Mouse (Mus musculus): ENCODE data around the gene 4930524B15Rik. TPM values are rescaled to one million over a fixed set of nuclear protein-coding genes. Genes with fewer than 3 reads are reported as not detected.
"Not testable (repeated sequence)": the region's sequence is repeated elsewhere in the genome, so short reads cannot be mapped to it uniquely, and the experiment has no call there.

Gene 4930524B15Rik
- polyA plus RNA-seq, 1 experiment from 2014 or later: not detected

DNA sequence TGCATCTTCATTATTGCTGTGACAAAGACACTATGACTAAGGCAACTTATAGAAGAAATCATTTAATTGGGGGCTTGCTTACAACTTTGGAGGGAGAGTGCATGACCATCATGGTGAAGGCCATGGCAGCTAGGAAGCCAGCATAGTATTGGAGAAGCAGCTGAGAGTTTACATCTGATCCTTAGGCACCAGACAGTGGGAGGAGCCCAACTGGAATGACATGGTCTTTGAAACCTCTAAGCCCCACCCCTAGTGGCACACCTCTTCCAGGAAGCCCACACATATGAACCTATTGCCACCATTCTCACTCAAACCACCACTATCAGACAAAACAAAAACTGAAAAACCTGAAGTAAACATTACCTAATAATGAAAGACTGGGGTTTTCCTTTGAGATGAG is 5.3 kb upstream of the 4930524B15Rik start:
- no peaks in the 10 kb centered on the region for H3K4me1 ChIP-seq
- H3K36me3 ChIP-seq: no peaks in the 10 kb centered on the region
- no peak for ATAC-seq (ENCODE audit: borderline replicate concordance, extremely low read depth, low FRiP score, low TSS enrichment)
- H3K9ac ChIP-seq: no peak overlapping the region
- H3K9me3 ChIP-seq: no peaks in the 10 kb centered on the region
- H3K4me2 ChIP-seq: no peak overlapping the region
- no peaks in the 10 kb centered on the region for H3K27me3 ChIP-seq
- no peak overlapping the region for H3K4me3 ChIP-seq
- no peak overlapping the region for H3K27ac ChIP-seq

DNA sequence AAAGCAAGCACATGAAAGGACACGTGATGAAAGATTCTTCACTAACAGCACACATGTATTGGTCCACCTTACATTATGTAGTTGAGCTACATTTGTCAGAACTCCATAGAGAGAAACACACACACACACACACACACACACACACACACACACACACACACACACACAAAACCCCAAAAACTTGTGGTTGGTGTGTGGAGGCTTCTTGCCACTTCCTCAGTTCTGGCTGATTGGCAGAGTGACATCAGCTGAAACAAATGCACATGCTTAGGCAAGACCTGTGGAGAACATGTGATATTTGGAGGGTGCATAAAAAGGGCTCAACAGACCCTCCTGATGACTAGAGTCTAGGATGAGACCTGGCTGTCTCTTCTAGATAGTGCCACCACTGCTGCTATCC is 1.4 kb upstream of the 4930524B15Rik start:
- no peaks in the 10 kb centered on the region for H3K36me3 ChIP-seq
- H3K27ac ChIP-seq: no peak overlapping the region
- H3K9ac ChIP-seq: no peak overlapping the region
- no peaks in the 10 kb centered on the region for H3K27me3 ChIP-seq
- H3K4me3 ChIP-seq: no peak overlapping the region
- no peaks in the 10 kb centered on the region for H3K4me1 ChIP-seq
- WGBS: 86% methylated on average over 1 of the region's 1 CpGs
- H3K9me3 ChIP-seq: no peaks in the 10 kb centered on the region
- H3K4me2 ChIP-seq: no peak overlapping the region
- no peak for ATAC-seq (ENCODE audit: borderline replicate concordance, extremely low read depth, low FRiP score, low TSS enrichment)

DNA sequence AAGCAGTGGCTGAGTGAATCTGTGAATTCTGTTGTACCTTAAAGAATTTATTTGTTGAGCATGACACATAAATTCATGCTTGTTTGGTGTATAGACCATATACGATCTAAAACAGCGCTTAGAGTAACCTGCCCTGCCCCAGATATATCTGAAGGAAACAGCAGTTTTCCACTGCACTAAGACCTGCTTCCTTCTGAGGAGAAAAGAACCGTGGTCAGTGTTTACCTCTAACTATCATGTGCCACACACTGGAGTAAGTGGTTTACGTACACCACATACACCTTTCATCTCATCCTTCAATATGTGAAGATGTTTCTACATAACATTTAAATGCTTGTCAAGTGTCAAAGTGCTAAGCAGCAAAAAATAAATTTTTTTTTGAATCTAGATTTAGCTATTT is 8.7 kb downstream of the 4930524B15Rik start:
- Histone ChIP-seq H3K4me2 (no peak overlapping the region), H3K27ac (no peak overlapping the region), H3K4me1 (no peaks in the 10 kb centered on the region), H3K9ac (no peak overlapping the region), H3K4me3 (no peak overlapping the region), H3K9me3 (no peaks in the 10 kb centered on the region), H3K27me3 (no peaks in the 10 kb centered on the region; the same call in 1 of the 2 replicates), H3K36me3 (no peaks in the 10 kb centered on the region)
- no peak for ATAC-seq (ENCODE audit: borderline replicate concordance, extremely low read depth, low FRiP score, low TSS enrichment)
- WGBS: 60% methylated on average over 4 of the region's 4 CpGs

DNA sequence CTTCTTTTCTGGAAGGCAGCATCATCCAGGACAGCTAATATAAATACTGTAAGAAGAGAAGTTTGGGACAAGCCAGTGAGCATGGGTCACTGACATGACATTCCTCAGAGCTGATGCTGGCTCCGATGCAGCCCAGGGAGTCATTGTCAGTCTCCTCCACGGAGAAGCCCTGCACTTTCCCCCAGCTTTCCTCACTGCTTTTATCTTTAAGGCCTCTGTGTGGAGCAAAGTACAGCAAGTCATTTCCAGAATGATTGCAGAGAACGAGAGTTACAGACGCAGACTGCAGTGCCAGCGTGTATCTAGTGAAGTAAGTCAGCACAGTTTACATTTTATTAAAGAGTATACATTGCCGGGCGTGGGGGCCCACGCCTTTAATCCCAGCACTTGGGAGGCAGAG is 9.4 kb downstream of the 4930524B15Rik start:
- H3K27me3 ChIP-seq: no peaks in the 10 kb centered on the region
- no peak overlapping the region for H3K4me3 ChIP-seq
- no peak overlapping the region for H3K4me2 ChIP-seq
- no peak overlapping the region for H3K9ac ChIP-seq
- no peaks in the 10 kb centered on the region for H3K36me3 ChIP-seq
- no peaks in the 10 kb centered on the region for H3K4me1 ChIP-seq
- no peak for ATAC-seq (ENCODE audit: borderline replicate concordance, extremely low read depth, low FRiP score, low TSS enrichment)
- no peak overlapping the region for H3K27ac ChIP-seq
- no peaks in the 10 kb centered on the region for H3K9me3 ChIP-seq
- 29% methylated on average over 8 of the region's 8 CpGs for WGBS

DNA sequence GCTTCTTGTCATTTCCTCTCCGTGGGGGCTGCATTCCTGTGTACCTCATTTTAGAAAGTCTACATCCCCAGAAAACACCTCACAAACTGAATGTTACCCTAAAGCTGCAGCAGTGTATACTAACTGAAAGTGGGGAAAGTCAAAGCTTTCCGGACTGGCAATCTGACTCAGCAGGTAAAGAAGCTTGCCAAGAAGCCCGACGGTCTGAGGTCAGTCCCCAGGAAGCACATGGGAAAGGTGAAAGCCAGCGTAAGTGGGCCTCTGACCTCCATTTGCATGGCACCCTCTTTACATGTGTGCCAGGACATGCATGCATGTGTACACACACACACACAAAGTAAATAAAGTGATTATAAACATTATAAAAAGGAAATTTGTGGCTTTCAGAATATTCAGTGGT is 10.3 kb downstream of the 4930524B15Rik start:
- Histone ChIP-seq H3K4me3 (no peak overlapping the region), H3K36me3 (no peaks in the 10 kb centered on the region), H3K27me3 (no peaks in the 10 kb centered on the region), H3K9me3 (no peaks in the 10 kb centered on the region), H3K4me1 (no peaks in the 10 kb centered on the region), H3K9ac (no peak overlapping the region), H3K4me2 (no peak overlapping the region), H3K27ac (no peak overlapping the region)
- WGBS: 71% methylated on average over 5 of the region's 5 CpGs
- ATAC-seq (ENCODE audit: borderline replicate concordance, extremely low read depth, low FRiP score, low TSS enrichment): no peak

DNA sequence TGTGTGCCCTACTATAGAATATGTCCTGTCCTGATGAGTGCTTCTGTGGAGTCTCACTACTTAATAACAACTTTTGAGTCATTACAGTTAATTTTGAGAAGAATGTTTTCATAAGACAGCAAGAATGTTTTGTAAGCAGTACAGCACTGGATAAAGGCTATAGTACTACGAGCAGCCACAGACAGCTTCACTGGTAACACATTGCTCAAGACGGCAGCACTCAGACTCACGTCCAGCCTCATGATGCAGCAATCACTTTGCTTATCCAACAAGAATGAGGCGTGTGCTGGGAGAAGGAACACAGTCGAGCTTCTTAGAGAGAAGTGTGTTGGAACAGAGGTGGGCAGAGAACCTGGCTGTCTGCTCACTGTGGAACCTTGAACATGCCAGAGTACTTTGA is 10.7 kb downstream of the 4930524B15Rik start:
- 36% methylated on average over 5 of the region's 5 CpGs for WGBS
- Histone ChIP-seq H3K27me3 (no peaks in the 10 kb centered on the region), H3K9ac (no peak overlapping the region), H3K27ac (no peak overlapping the region), H3K4me1 (no peaks in the 10 kb centered on the region), H3K4me2 (no peak overlapping the region), H3K9me3 (no peaks in the 10 kb centered on the region), H3K4me3 (no peak overlapping the region), H3K36me3 (no peaks in the 10 kb centered on the region)
- ATAC-seq (ENCODE audit: borderline replicate concordance, extremely low read depth, low FRiP score, low TSS enrichment): no peak

DNA sequence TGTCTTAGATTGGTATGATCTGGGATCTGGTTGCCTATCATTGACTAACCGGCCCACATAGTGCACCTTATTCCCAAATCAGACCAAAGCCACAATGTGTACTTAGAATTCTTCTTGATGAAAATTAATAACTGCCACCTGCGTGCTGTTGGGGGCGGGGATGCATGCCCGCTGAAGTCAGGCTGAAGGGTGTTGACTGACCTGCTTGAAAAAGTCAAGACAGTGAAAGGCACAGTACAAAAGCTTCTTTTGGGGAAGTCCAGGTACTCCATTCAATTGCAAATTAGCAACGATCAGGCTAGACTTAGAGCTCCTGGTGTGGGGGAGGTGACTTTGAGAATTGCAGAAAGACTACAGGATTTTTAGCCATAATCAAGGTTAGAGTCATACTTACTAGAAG is 14.7 kb downstream of the 4930524B15Rik start:
- not testable (repeated sequence) for H3K4me3 ChIP-seq; H3K36me3 ChIP-seq; ATAC-seq (ENCODE audit: borderline replicate concordance, extremely low read depth, low FRiP score, low TSS enrichment); H3K9ac ChIP-seq; H3K27me3 ChIP-seq; H3K27ac ChIP-seq; H3K4me1 ChIP-seq; H3K9me3 ChIP-seq; H3K4me2 ChIP-seq
- WGBS: 88% methylated on average over 5 of the region's 5 CpGs

DNA sequence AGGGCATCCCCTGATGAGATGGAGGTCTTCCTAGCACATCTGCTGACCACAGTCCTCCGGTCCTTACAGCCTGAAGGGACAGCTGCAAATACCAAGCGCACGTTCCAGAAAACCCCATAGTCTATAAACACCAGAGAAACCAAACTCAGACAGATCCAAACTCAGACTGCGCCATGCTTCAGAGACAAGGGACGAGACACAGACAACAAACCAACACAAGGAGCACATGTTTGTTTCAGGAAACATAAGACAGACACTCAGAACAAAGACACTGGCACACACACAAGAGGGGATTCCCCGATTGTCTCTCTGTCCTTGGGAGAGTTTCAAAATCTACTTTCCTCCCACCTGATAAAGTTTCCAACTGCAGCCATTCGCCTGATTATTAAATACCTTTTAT is 16.4 kb downstream of the 4930524B15Rik start:
- Histone ChIP-seq H3K9me3 (no peaks in the 10 kb centered on the region), H3K27ac (no peak overlapping the region), H3K4me3 (no peak overlapping the region), H3K4me2 (no peak overlapping the region), H3K27me3 (no peaks in the 10 kb centered on the region), H3K9ac (no peak overlapping the region), H3K4me1 (no peaks in the 10 kb centered on the region), H3K36me3 (no peaks in the 10 kb centered on the region)
- WGBS: 81% methylated on average over 7 of the region's 7 CpGs
- ATAC-seq (ENCODE audit: borderline replicate concordance, extremely low read depth, low FRiP score, low TSS enrichment): no peak

DNA sequence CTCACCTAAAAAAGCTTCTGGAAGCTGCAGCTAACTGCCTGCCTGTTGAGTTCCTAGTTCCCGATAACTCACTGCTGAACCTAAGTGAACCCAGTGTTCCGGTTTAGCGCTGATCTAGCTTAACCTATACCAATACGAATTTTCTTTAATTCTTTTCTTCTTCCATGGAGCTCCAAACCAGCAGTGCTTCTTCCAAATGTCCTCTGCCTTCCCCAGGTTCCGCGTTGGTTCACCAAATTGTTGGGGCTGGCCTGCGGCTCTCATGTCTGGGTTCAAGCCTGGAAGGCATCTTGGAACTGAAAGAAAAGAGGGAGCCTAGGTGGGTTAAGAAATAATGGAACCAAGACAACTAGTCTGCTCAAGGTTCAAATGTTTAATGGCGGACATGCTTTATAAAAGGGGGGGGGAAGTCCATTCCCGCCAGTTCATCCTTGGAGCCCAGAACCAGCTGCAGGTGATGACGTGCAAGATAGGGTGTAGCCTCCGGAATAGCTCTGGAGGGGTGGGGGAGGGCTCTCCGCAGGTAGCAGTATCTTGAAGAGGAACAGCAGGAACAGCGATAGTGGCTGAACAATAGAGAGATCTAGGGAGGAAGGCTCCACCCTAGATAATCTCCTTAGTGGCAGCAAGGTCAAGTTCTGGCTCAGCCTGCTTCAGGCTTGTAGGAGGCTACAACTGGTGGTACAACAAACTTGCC is 17.0 kb downstream of the 4930524B15Rik start:
- 81% methylated on average over 13 of the region's 13 CpGs for WGBS
- not testable (repeated sequence) for H3K36me3 ChIP-seq; H3K27me3 ChIP-seq; H3K4me3 ChIP-seq; H3K4me2 ChIP-seq; H3K9me3 ChIP-seq; H3K27ac ChIP-seq; H3K9ac ChIP-seq; ATAC-seq (ENCODE audit: borderline replicate concordance, extremely low read depth, low FRiP score, low TSS enrichment); H3K4me1 ChIP-seq

DNA sequence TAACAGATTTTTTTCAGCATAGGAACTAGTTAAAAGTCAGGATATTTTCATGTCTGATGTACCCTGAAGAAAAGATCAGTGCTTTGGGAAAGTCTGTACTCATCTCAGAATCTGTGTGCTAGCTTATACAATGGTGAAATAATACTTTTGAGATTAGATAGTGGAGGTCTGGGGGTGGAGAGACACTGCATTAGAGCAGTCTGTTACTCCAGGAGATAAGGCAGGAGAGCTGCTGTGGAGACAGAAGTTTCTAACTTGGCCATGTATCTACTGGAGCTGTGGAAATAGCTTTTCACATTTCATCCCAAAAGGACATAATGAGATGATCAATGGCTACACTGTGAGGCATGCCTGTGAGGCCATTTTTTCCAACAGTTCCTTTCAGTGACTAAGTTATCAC is 17.9 kb downstream of the 4930524B15Rik start:
- ATAC-seq (ENCODE audit: borderline replicate concordance, extremely low read depth, low FRiP score, low TSS enrichment): no peak
- Histone ChIP-seq H3K27me3 (no peaks in the 10 kb centered on the region), H3K9me3 (no peaks in the 10 kb centered on the region), H3K36me3 (no peaks in the 10 kb centered on the region), H3K4me2 (no peak overlapping the region), H3K9ac (no peak overlapping the region), H3K4me1 (no peaks in the 10 kb centered on the region), H3K4me3 (no peak overlapping the region), H3K27ac (no peak overlapping the region)

DNA sequence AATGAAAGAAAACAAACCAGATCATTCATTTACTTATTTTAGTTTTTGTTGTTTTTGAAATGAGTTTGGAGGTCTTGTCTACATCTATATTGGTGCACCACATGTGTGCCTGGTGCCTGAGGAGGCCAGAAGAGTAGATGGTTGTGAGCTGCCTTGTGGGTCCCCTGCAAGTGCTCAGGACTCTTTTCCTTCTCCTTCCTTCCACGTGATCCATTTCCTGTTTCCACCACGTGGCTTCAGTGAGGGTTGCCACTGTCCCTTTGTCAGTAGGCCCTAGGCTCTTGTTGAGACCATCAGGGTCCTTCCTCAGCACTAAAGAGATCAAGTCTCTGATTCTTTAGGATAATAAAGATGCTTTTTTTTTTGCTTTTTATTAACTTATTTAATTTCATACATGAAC is 19.4 kb downstream of the 4930524B15Rik start:
- H3K9ac ChIP-seq: no peak overlapping the region
- no peaks in the 10 kb centered on the region for H3K27me3 ChIP-seq
- H3K9me3 ChIP-seq: no peaks in the 10 kb centered on the region
- no peaks in the 10 kb centered on the region for H3K36me3 ChIP-seq
- H3K4me3 ChIP-seq: no peak overlapping the region
- 45% methylated on average over 2 of the region's 2 CpGs for WGBS
- no peak for ATAC-seq (ENCODE audit: borderline replicate concordance, extremely low read depth, low FRiP score, low TSS enrichment)
- no peaks in the 10 kb centered on the region for H3K4me1 ChIP-seq
- H3K27ac ChIP-seq: no peak overlapping the region
- H3K4me2 ChIP-seq: no peak overlapping the region

DNA sequence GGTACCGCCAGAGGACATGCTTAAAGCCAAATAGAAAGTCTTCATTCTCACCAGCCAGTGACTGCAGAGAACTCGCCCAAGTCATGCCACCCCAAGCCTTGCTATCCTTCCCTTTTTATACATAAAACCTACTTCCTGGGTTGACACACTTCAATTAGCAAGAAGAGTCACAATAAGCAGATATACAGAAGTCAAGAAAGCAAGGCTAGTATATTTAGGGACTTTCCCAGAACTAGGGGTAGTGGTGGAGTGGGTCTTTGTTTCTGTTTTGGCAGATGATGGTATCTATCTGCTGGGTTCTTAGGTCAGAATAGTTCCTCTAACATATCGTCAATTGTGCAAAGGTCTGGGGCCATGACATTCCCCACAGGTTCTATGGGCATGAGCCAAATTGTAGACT is 27.1 kb downstream of the 4930524B15Rik start:
- WGBS: 89% methylated on average over 3 of the region's 3 CpGs
- Histone ChIP-seq H3K27ac (no peak overlapping the region), H3K9me3 (no peaks in the 10 kb centered on the region), H3K9ac (no peak overlapping the region), H3K4me1 (no peaks in the 10 kb centered on the region), H3K4me3 (no peak overlapping the region), H3K4me2 (no peak overlapping the region), H3K36me3 (no peaks in the 10 kb centered on the region), H3K27me3 (no peaks in the 10 kb centered on the region)
- no peak for ATAC-seq (ENCODE audit: borderline replicate concordance, extremely low read depth, low FRiP score, low TSS enrichment)

DNA sequence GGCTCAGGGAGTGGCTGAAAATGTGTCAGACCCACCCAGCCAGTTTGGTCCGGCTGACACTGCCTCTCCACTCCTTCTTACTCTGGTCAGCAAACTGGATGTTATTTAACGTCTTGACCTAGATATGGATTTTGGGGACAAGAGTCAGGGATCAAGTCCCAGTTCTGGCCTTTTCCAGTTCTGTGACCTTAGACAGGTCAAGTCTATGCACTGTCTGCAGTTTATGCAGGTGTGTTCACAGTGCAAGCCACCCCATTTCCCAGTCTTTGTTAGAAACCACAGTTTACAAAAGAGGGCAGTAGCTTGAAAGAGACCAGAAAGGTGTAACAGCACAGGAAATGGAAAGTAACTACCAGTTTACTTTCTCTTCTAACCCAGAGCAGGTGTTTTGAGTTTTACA is 34.3 kb downstream of the 4930524B15Rik start:
- no peaks in the 10 kb centered on the region for H3K9me3 ChIP-seq
- no peaks in the 10 kb centered on the region for H3K36me3 ChIP-seq
- no peak overlapping the region for H3K27ac ChIP-seq
- H3K27me3 ChIP-seq: peaks cover 12% of the 10 kb centered on the region
- H3K9ac ChIP-seq: no peak overlapping the region
- no peak overlapping the region for H3K4me3 ChIP-seq
- WGBS: 23% methylated on average over 2 of the region's 2 CpGs
- no peak overlapping the region for H3K4me2 ChIP-seq
- H3K4me1 ChIP-seq: peaks cover 11% of the 10 kb centered on the region
- ATAC-seq (ENCODE audit: borderline replicate concordance, extremely low read depth, low FRiP score, low TSS enrichment): no peak
